Mouse (Mus musculus): ENCODE results near the gene Trappc5. TPM values are rescaled to one million over a fixed set of nuclear protein-coding genes. Genes with fewer than 3 reads are reported as not detected.

Trappc5 gene
- polyA plus RNA-seq (2012; rRNA removed; ENCODE audit: low replicate concordance): 19.8 and 32.5 TPM in 2 replicates

GRCm38 (mm10) chr8:3676131-3676992, at the start of gene Trappc5:
TSS of gene Trappc5 (plus strand) at chr8:3676299.

GRCm38 (mm10) chr8:3630647-3631477, 45.2 kb upstream of the Trappc5 start, which contains the start of gene Stxbp2:
TSS of gene Stxbp2 (plus strand) at chr8:3630955.

GRCm38 (mm10) chr8:3655526-3655925, 20.6 kb upstream of the Trappc5 start, which contains the start of gene Retn:
TSS of gene Retn (plus strand) at chr8:3655770.

GRCm38 (mm10) chr8:3665507-3665906, 10.6 kb upstream of the Trappc5 start, which contains the start of gene Mcemp1:
TSS of gene Mcemp1 (plus strand) at chr8:3665754.

GRCm38 (mm10) chr8:3671980-3672491, 4.1 kb upstream of the Trappc5 start, which contains the start of gene Fcor:
TSS of gene Fcor (minus strand) at chr8:3672362.

GRCm38 (mm10) chr8:3694121-3694520, 18.0 kb downstream of the Trappc5 start, which contains the start of gene Fcer2a:
TSS of gene Fcer2a (minus strand) at chr8:3694175.

GRCm38 (mm10) chr8:3720551-3720950, 44.5 kb downstream of the Trappc5 start, which contains the start of gene Clec4g:
TSS of gene Clec4g (minus strand) at chr8:3720651.

Other genes starting within 250 kb of the Trappc5 start
- gene Pex11g, start 208.6 kb upstream of the Trappc5 start, polyA plus RNA-seq (2012; rRNA removed; ENCODE audit: low replicate concordance): 12.5 and 16.2 TPM in 2 replicates
- gene Tex45, start 205.4 kb upstream of the Trappc5 start, polyA plus RNA-seq (2012; rRNA removed; ENCODE audit: low replicate concordance): 0.21 TPM in 1 of 2 replicates, not detected in the other
- gene Zfp358, start 183.2 kb upstream of the Trappc5 start, polyA plus RNA-seq (2012; rRNA removed; ENCODE audit: low replicate concordance): 27.4 and 34.8 TPM in 2 replicates
- gene Mcoln1, start 175.8 kb upstream of the Trappc5 start, polyA plus RNA-seq (2012; rRNA removed; ENCODE audit: low replicate concordance): 386 and 793 TPM in 2 replicates
- gene Pnpla6, start 160.9 kb upstream of the Trappc5 start, polyA plus RNA-seq (2012; rRNA removed; ENCODE audit: low replicate concordance): 40.4 and 72.5 TPM in 2 replicates
- 0.14 and 1.1 TPM in 2 replicates for gene C330021F23Rik, start 108.3 kb upstream of the Trappc5 start, polyA plus RNA-seq (2012; rRNA removed; ENCODE audit: low replicate concordance)
- gene Camsap3, start 89.0 kb upstream of the Trappc5 start, polyA plus RNA-seq (2012; rRNA removed; ENCODE audit: low replicate concordance): 74.9 and 113 TPM in 2 replicates
- gene Xab2, start 55.0 kb upstream of the Trappc5 start, polyA plus RNA-seq (2012; rRNA removed; ENCODE audit: low replicate concordance): 26.7 and 29.0 TPM in 2 replicates
- gene Pet100, start 54.8 kb upstream of the Trappc5 start, polyA plus RNA-seq (2012; rRNA removed; ENCODE audit: low replicate concordance): 1.5 and 4.4 TPM in 2 replicates
- not detected in 2 replicates for gene Pcp2, start 50.8 kb upstream of the Trappc5 start, polyA plus RNA-seq (2012; rRNA removed; ENCODE audit: low replicate concordance)
- gene Stxbp2, start 45.3 kb upstream of the Trappc5 start, polyA plus RNA-seq (2012; rRNA removed; ENCODE audit: low replicate concordance): 256 and 257 TPM in 2 replicates
- 2.4 TPM in 1 of 2 replicates, not detected in the other for gene Retn, start 20.5 kb upstream of the Trappc5 start, polyA plus RNA-seq (2012; rRNA removed; ENCODE audit: low replicate concordance)
- 0.07 TPM in 1 of 2 replicates, not detected in the other for gene Mcemp1, start 10.5 kb upstream of the Trappc5 start, polyA plus RNA-seq (2012; rRNA removed; ENCODE audit: low replicate concordance)
- 0.37 and 2.7 TPM in 2 replicates for gene Fcor, start 3.9 kb upstream of the Trappc5 start, polyA plus RNA-seq (2012; rRNA removed; ENCODE audit: low replicate concordance)
- gene Fcer2a, start 17.9 kb downstream of the Trappc5 start, polyA plus RNA-seq (2012; rRNA removed; ENCODE audit: low replicate concordance): 0.87 TPM in 1 of 2 replicates, not detected in the other
- 0.07 TPM in 1 of 2 replicates, not detected in the other for gene Clec4g, start 44.4 kb downstream of the Trappc5 start, polyA plus RNA-seq (2012; rRNA removed; ENCODE audit: low replicate concordance)
- 0.28 TPM in 1 of 2 replicates, not detected in the other for gene Cd209a, start 72.7 kb downstream of the Trappc5 start, polyA plus RNA-seq (2012; rRNA removed; ENCODE audit: low replicate concordance)
- gene Cd209e, start 178.0 kb downstream of the Trappc5 start, polyA plus RNA-seq (2012; rRNA removed; ENCODE audit: low replicate concordance): not detected in 2 replicates
- not detected in 2 replicates for gene Cd209d, start 202.3 kb downstream of the Trappc5 start, polyA plus RNA-seq (2012; rRNA removed; ENCODE audit: low replicate concordance)

Data from duodenum, adult 2 months (tissue).